Mouse (Mus musculus) lung, postnatal 0 days (tissue): ENCODE measurements around the gene Mgat5.
A peak's percentile ranks its signal among the peaks of the same experiment; 100 is the strongest.

Experiments
- CTCF ChIP-seq: IDR thresholded peaks from 2 replicates; pipeline ENCODE4 v1.5.1; 2016; ENCODE audit warnings: antibody characterized with exemption, mild to moderate bottlenecking
- EP300 ChIP-seq: IDR thresholded peaks from 2 replicates; pipeline ENCODE4 v1.6.1; 2016; ENCODE audit warnings: antibody characterized with exemption, mild to moderate bottlenecking, control low read depth

GRCm38 (mm10) chr1:127238871-127239314 is 34.1 kb downstream of the Mgat5 start:
- TF ChIP-seq CTCF (peak; percentile 48), EP300 (no peak)
